Mouse (Mus musculus) small intestine, adult 2 months (tissue): ENCODE measurements around the gene Phlpp1. TPM values are rescaled to one million over a fixed set of nuclear protein-coding genes. Genes with fewer than 3 reads are reported as not detected.

Source experiments
- H3K27ac ChIP-seq: fragments of 200-500 bp; 2 replicates; pipeline ENCODE4 v1.5.1; 2012; ENCODE audit warnings: low read depth, low read length, control low read depth, inconsistent platforms; ENCODE audit not compliant: insufficient read depth
- H3K27me3 ChIP-seq: fragments of 200-500 bp; 2 replicates; pipeline ENCODE4 v1.6.1; 2012; ENCODE audit warnings: mild to moderate bottlenecking, moderate library complexity, low read length, inconsistent platforms; ENCODE audit not compliant: control insufficient read depth, insufficient read depth
- H3K36me3 ChIP-seq: fragments of 200-500 bp; 2 replicates; pipeline ENCODE4 v1.6.1; 2012; ENCODE audit warnings: mild to moderate bottlenecking, low read length, control low read depth, inconsistent platforms; ENCODE audit not compliant: control insufficient read depth, insufficient read depth
- H3K4me1 ChIP-seq: fragments of 200-500 bp; 2 replicates; pipeline ENCODE4 v1.6.1; 2012; ENCODE audit warnings: low read length, inconsistent platforms, mixed read lengths; ENCODE audit not compliant: control insufficient read depth, insufficient read depth, insufficient read length
- H3K4me3 ChIP-seq: fragments of 200-500 bp; 2 replicates; pipeline ENCODE4 v1.5.1; 2012; ENCODE audit warnings: low read depth, mild to moderate bottlenecking, control low read depth, inconsistent platforms, low read length, moderate library complexity
- CTCF ChIP-seq: fragments of 200-500 bp; IDR thresholded peaks from 2 replicates; pipeline ENCODE4 v1.5.1; 2012; ENCODE audit warnings: low read depth, mild to moderate bottlenecking, control low read depth, inconsistent platforms, low read length, moderate library complexity, mixed read lengths; ENCODE audit not compliant: insufficient replicate concordance, insufficient read length; ENCODE audit errors: extremely low read depth
- POLR2A ChIP-seq: fragments of 200-500 bp; IDR thresholded peaks from 2 replicates; pipeline ENCODE4 v1.6.1; 2012; ENCODE audit warnings: low read depth, mild to moderate bottlenecking, control low read depth, inconsistent platforms, low read length, moderate library complexity
- WGBS: fragments of 180-500 bp; shearing (Covaris S2); methylation state at CpG from one replicate; pipeline ENCODE4 v1.1.7; 2018; 5-methylcytosine and 5-hydroxymethylcytosine counted together
- polyA plus RNA-seq: library from polyadenylated mRNA; depleted of rRNA; stranded (reverse); fragments of >200 nt; gene quantifications from 2 replicates; pipeline ENCODE4 v1.2.3, GENCODE M21; 2012

Phlpp1 gene
- polyA plus RNA-seq, 1 experiment = 6.5 TPM

- Histone ChIP-seq H3K36me3 (no peaks in the 10 kb centered on the region), H3K27ac (no peak overlapping the region), H3K27me3 (no peaks in the 10 kb centered on the region), H3K4me3 (no peak overlapping the region), H3K4me1 (peaks cover 7% of the 10 kb centered on the region; the same call in 1 of the 2 replicates)
- no peak for TF ChIP-seq POLR2A
- 40% methylated on average over 3 of the region's 3 CpGs for WGBS
Observed at GRCm38 (mm10) chr1:106175360-106175759, 3.8 kb downstream of the Phlpp1 start.

GRCm38 (mm10) chr1:106176791-106177190 is 5.2 kb downstream of the Phlpp1 start:
- H3K4me1 ChIP-seq = peaks cover 9% of the 10 kb centered on the region; the same call in 1 of the 2 replicates
- 50% methylated on average over 1 of the region's 1 CpGs for WGBS
- H3K27ac ChIP-seq = no peak overlapping the region
- TF ChIP-seq POLR2A (no peak), CTCF (no peak)
- no peak overlapping the region for H3K4me3 ChIP-seq
- no peaks in the 10 kb centered on the region for H3K27me3 ChIP-seq
- no peaks in the 10 kb centered on the region for H3K36me3 ChIP-seq

GRCm38 (mm10) chr1:106177868-106178790 is 6.6 kb downstream of the Phlpp1 start:
- H3K4me3 ChIP-seq = no peak overlapping the region
- H3K36me3 ChIP-seq = no peaks in the 10 kb centered on the region
- TF ChIP-seq CTCF = no peak
- TF ChIP-seq POLR2A = no peak
- peaks cover 9% of the 10 kb centered on the region; the same call in 1 of the 2 replicates for H3K4me1 ChIP-seq
- H3K27ac ChIP-seq = no peak overlapping the region
- WGBS = 37% methylated on average over 8 of the region's 8 CpGs
- no peaks in the 10 kb centered on the region for H3K27me3 ChIP-seq

GRCm38 (mm10) chr1:106183701-106184100 is 12.1 kb downstream of the Phlpp1 start:
- no peaks in the 10 kb centered on the region for H3K36me3 ChIP-seq
- peaks cover 9% of the 10 kb centered on the region; the same call in 1 of the 2 replicates for H3K4me1 ChIP-seq
- H3K27ac ChIP-seq = no peak overlapping the region
- TF ChIP-seq POLR2A (no peak), CTCF (no peak)
- no peaks in the 10 kb centered on the region for H3K27me3 ChIP-seq
- WGBS = 83% methylated on average over 2 of the region's 2 CpGs
- H3K4me3 ChIP-seq = no peak overlapping the region

GRCm38 (mm10) chr1:106184780-106185460 is 13.4 kb downstream of the Phlpp1 start:
- WGBS = 37% methylated on average over 4 of the region's 4 CpGs
- Histone ChIP-seq H3K27me3 (no peaks in the 10 kb centered on the region), H3K4me3 (no peak overlapping the region), H3K27ac (no peak overlapping the region; the same call in 1 of the 2 replicates), H3K36me3 (no peaks in the 10 kb centered on the region), H3K4me1 (peaks cover 10% of the 10 kb centered on the region; the same call in 1 of the 2 replicates)
- TF ChIP-seq POLR2A = no peak
- no peak for TF ChIP-seq CTCF

- TF ChIP-seq POLR2A (no peak), CTCF (no peak)
- H3K36me3 ChIP-seq = no peaks in the 10 kb centered on the region
- 48% methylated on average over 2 of the region's 2 CpGs for WGBS
- H3K27ac ChIP-seq = no peak overlapping the region
- peaks cover 9% of the 10 kb centered on the region; the same call in 1 of the 2 replicates for H3K4me1 ChIP-seq
- no peaks in the 10 kb centered on the region for H3K27me3 ChIP-seq
- no peak overlapping the region for H3K4me3 ChIP-seq
Observed at GRCm38 (mm10) chr1:106185461-106185924, 13.9 kb downstream of the Phlpp1 start.

GRCm38 (mm10) chr1:106186062-106186461 is 14.5 kb downstream of the Phlpp1 start:
- Histone ChIP-seq H3K4me1 (peaks cover 8% of the 10 kb centered on the region; the same call in 1 of the 2 replicates), H3K4me3 (no peak overlapping the region), H3K27ac (no peak overlapping the region), H3K27me3 (no peaks in the 10 kb centered on the region), H3K36me3 (no peaks in the 10 kb centered on the region)
- no peak for TF ChIP-seq POLR2A
- no peak for TF ChIP-seq CTCF
- 27% methylated on average over 2 of the region's 2 CpGs for WGBS
